Mouse (Mus musculus): Measurements from ENCODE around the gene Vmn1r1. TPM values are rescaled to one million over a fixed set of nuclear protein-coding genes. Genes with fewer than 3 reads are reported as not detected.
"Not testable (repeated sequence)": the region's sequence is repeated elsewhere in the genome, so short reads cannot be mapped to it uniquely, and the experiment has no call there.

Vmn1r1 gene
- polyA plus RNA-seq, 1 experiment from 2014 or later, result not detected

- not testable (repeated sequence) for H3K4me3 ChIP-seq (ENCODE audit: low read length); H3K27me3 ChIP-seq (ENCODE audit: control insufficient read depth, insufficient read depth, low read length); H3K9me3 ChIP-seq (ENCODE audit: control insufficient read depth, low read length); H3K4me1 ChIP-seq (ENCODE audit: control insufficient read depth, insufficient read depth, low read length); H3K36me3 ChIP-seq (ENCODE audit: control insufficient read depth, insufficient read depth, low read length); H3K9ac ChIP-seq (ENCODE audit: low read depth, low read length); H3K4me2 ChIP-seq (replicated peaks; ENCODE audit: low read depth, low read length); H3K27ac ChIP-seq (ENCODE audit: low read depth, low read length); ATAC-seq (ENCODE audit: low FRiP score, low TSS enrichment)
- 91% methylated on average over 19 of the region's 19 CpGs for WGBS
Observed at GRCm38 (mm10) chr1:182176985-182177384, 12.7 kb upstream of the Vmn1r1 start.

GRCm38 (mm10) chr1:182170206-182170605, 5.9 kb upstream of the Vmn1r1 start:
- not testable (repeated sequence) for H3K9me3 ChIP-seq (ENCODE audit: control insufficient read depth, low read length); H3K27me3 ChIP-seq (ENCODE audit: control insufficient read depth, insufficient read depth, low read length); H3K4me2 ChIP-seq (replicated peaks; ENCODE audit: low read depth, low read length); ATAC-seq (ENCODE audit: low FRiP score, low TSS enrichment); H3K27ac ChIP-seq (ENCODE audit: low read depth, low read length); H3K9ac ChIP-seq (ENCODE audit: low read depth, low read length); H3K4me1 ChIP-seq (ENCODE audit: control insufficient read depth, insufficient read depth, low read length); H3K36me3 ChIP-seq (ENCODE audit: control insufficient read depth, insufficient read depth, low read length); H3K4me3 ChIP-seq (ENCODE audit: low read length)
- 88% methylated on average over 6 of the region's 6 CpGs for WGBS

- Histone ChIP-seq H3K36me3 (ENCODE audit: control insufficient read depth, insufficient read depth, low read length) (no peaks in the 10 kb centered on the region), H3K9me3 (ENCODE audit: control insufficient read depth, low read length) (no peaks in the 10 kb centered on the region), H3K27me3 (ENCODE audit: control insufficient read depth, insufficient read depth, low read length) (no peaks in the 10 kb centered on the region), H3K27ac (ENCODE audit: low read depth, low read length) (no peak overlapping the region), H3K4me3 (ENCODE audit: low read length) (no peak overlapping the region), H3K4me2 (replicated peaks; ENCODE audit: low read depth, low read length) (no peak overlapping the region), H3K9ac (ENCODE audit: low read depth, low read length) (no peak overlapping the region), H3K4me1 (ENCODE audit: control insufficient read depth, insufficient read depth, low read length) (no peaks in the 10 kb centered on the region)
- 41% methylated on average over 5 of the region's 5 CpGs for WGBS
- ATAC-seq (ENCODE audit: low FRiP score, low TSS enrichment), result no peak
Observed at GRCm38 (mm10) chr1:182162951-182163350, 1.3 kb downstream of the Vmn1r1 start.

- no peaks in the 10 kb centered on the region for H3K4me1 ChIP-seq (ENCODE audit: control insufficient read depth, insufficient read depth, low read length)
- H3K4me3 ChIP-seq (ENCODE audit: low read length), result no peak overlapping the region
- no peak overlapping the region for H3K4me2 ChIP-seq (replicated peaks; ENCODE audit: low read depth, low read length)
- no peak overlapping the region for H3K27ac ChIP-seq (ENCODE audit: low read depth, low read length)
- no peak overlapping the region for H3K9ac ChIP-seq (ENCODE audit: low read depth, low read length)
- no peaks in the 10 kb centered on the region for H3K36me3 ChIP-seq (ENCODE audit: control insufficient read depth, insufficient read depth, low read length)
- 85% methylated on average over 3 of the region's 3 CpGs for WGBS
- no peaks in the 10 kb centered on the region for H3K27me3 ChIP-seq (ENCODE audit: control insufficient read depth, insufficient read depth, low read length)
- ATAC-seq (ENCODE audit: low FRiP score, low TSS enrichment), result no peak
- H3K9me3 ChIP-seq (ENCODE audit: control insufficient read depth, low read length), result no peaks in the 10 kb centered on the region
Observed at GRCm38 (mm10) chr1:182159575-182159974, 4.7 kb downstream of the Vmn1r1 start.

- 65% methylated on average over 4 of the region's 4 CpGs for WGBS
Observed at GRCm38 (mm10) chr1:182157734-182158133, 6.6 kb downstream of the Vmn1r1 start.

GRCm38 (mm10) chr1:182149966-182150365, 14.3 kb downstream of the Vmn1r1 start:
- H3K36me3 ChIP-seq (ENCODE audit: control insufficient read depth, insufficient read depth, low read length), result no peaks in the 10 kb centered on the region
- no peaks in the 10 kb centered on the region for H3K9me3 ChIP-seq (ENCODE audit: control insufficient read depth, low read length)
- no peak overlapping the region for H3K4me3 ChIP-seq (ENCODE audit: low read length)
- H3K27ac ChIP-seq (ENCODE audit: low read depth, low read length), result no peak overlapping the region
- no peaks in the 10 kb centered on the region for H3K27me3 ChIP-seq (ENCODE audit: control insufficient read depth, insufficient read depth, low read length)
- H3K4me1 ChIP-seq (ENCODE audit: control insufficient read depth, insufficient read depth, low read length), result no peaks in the 10 kb centered on the region
- H3K4me2 ChIP-seq (replicated peaks; ENCODE audit: low read depth, low read length), result no peak overlapping the region
- 93% methylated on average over 2 of the region's 2 CpGs for WGBS
- H3K9ac ChIP-seq (ENCODE audit: low read depth, low read length), result no peak overlapping the region
- no peak for ATAC-seq (ENCODE audit: low FRiP score, low TSS enrichment)

More at GRCm38 (mm10) chr1:182157734-182158133, 6.6 kb downstream of the Vmn1r1 start:
- Histone ChIP-seq H3K36me3 (ENCODE audit: control insufficient read depth, insufficient read depth, low read length) (no peaks in the 10 kb centered on the region), H3K4me3 (ENCODE audit: low read length) (no peak overlapping the region), H3K27me3 (ENCODE audit: control insufficient read depth, insufficient read depth, low read length) (no peaks in the 10 kb centered on the region), H3K9me3 (ENCODE audit: control insufficient read depth, low read length) (no peaks in the 10 kb centered on the region), H3K9ac (ENCODE audit: low read depth, low read length) (no peak overlapping the region), H3K27ac (ENCODE audit: low read depth, low read length) (no peak overlapping the region), H3K4me1 (ENCODE audit: control insufficient read depth, insufficient read depth, low read length) (no peaks in the 10 kb centered on the region), H3K4me2 (replicated peaks; ENCODE audit: low read depth, low read length) (no peak overlapping the region)
- ATAC-seq (ENCODE audit: low FRiP score, low TSS enrichment), result no peak

GRCm38 (mm10) chr1:182148864-182149514, 15.3 kb downstream of the Vmn1r1 start:
- no peak for ATAC-seq (ENCODE audit: low FRiP score, low TSS enrichment)
- Histone ChIP-seq H3K36me3 (ENCODE audit: control insufficient read depth, insufficient read depth, low read length) (no peaks in the 10 kb centered on the region), H3K4me2 (replicated peaks; ENCODE audit: low read depth, low read length) (no peak overlapping the region), H3K9me3 (ENCODE audit: control insufficient read depth, low read length) (no peaks in the 10 kb centered on the region), H3K27ac (ENCODE audit: low read depth, low read length) (no peak overlapping the region), H3K4me3 (ENCODE audit: low read length) (no peak overlapping the region), H3K9ac (ENCODE audit: low read depth, low read length) (no peak overlapping the region), H3K4me1 (ENCODE audit: control insufficient read depth, insufficient read depth, low read length) (no peaks in the 10 kb centered on the region), H3K27me3 (ENCODE audit: control insufficient read depth, insufficient read depth, low read length) (no peaks in the 10 kb centered on the region)
- WGBS, result 72% methylated on average over 7 of the region's 7 CpGs

- H3K4me3 ChIP-seq (ENCODE audit: low read length), result no peak overlapping the region
- H3K27me3 ChIP-seq (ENCODE audit: control insufficient read depth, insufficient read depth, low read length), result no peaks in the 10 kb centered on the region
- ATAC-seq (ENCODE audit: low FRiP score, low TSS enrichment), result no peak
- no peak overlapping the region for H3K9ac ChIP-seq (ENCODE audit: low read depth, low read length)
- H3K4me2 ChIP-seq (replicated peaks; ENCODE audit: low read depth, low read length), result no peak overlapping the region
- WGBS, result 49% methylated on average over 5 of the region's 5 CpGs
- no peak overlapping the region for H3K27ac ChIP-seq (ENCODE audit: low read depth, low read length)
- H3K9me3 ChIP-seq (ENCODE audit: control insufficient read depth, low read length), result no peaks in the 10 kb centered on the region
- no peaks in the 10 kb centered on the region for H3K36me3 ChIP-seq (ENCODE audit: control insufficient read depth, insufficient read depth, low read length)
- no peaks in the 10 kb centered on the region for H3K4me1 ChIP-seq (ENCODE audit: control insufficient read depth, insufficient read depth, low read length)
Observed at GRCm38 (mm10) chr1:182145546-182145945, 18.7 kb downstream of the Vmn1r1 start.

GRCm38 (mm10) chr1:182143288-182143687, 21.0 kb downstream of the Vmn1r1 start:
- no peaks in the 10 kb centered on the region for H3K9me3 ChIP-seq (ENCODE audit: control insufficient read depth, low read length)
- H3K27me3 ChIP-seq (ENCODE audit: control insufficient read depth, insufficient read depth, low read length), result no peaks in the 10 kb centered on the region
- no peak for ATAC-seq (ENCODE audit: low FRiP score, low TSS enrichment)
- no peak overlapping the region for H3K27ac ChIP-seq (ENCODE audit: low read depth, low read length)
- no peaks in the 10 kb centered on the region for H3K4me1 ChIP-seq (ENCODE audit: control insufficient read depth, insufficient read depth, low read length)
- 81% methylated on average over 8 of the region's 8 CpGs for WGBS
- no peak overlapping the region for H3K9ac ChIP-seq (ENCODE audit: low read depth, low read length)
- H3K4me2 ChIP-seq (replicated peaks; ENCODE audit: low read depth, low read length), result no peak overlapping the region
- no peaks in the 10 kb centered on the region for H3K36me3 ChIP-seq (ENCODE audit: control insufficient read depth, insufficient read depth, low read length)
- H3K4me3 ChIP-seq (ENCODE audit: low read length), result no peak overlapping the region

All from kidney, embryonic 14.5 days (tissue).